Mouse (Mus musculus) gastrocnemius, adult 2 months (tissue): ENCODE data around the gene Gm42906. TPM values are rescaled to one million over a fixed set of nuclear protein-coding genes. Genes with fewer than 3 reads are reported as not detected.

Source experiments
- DNase-seq: peaks from one replicate; pipeline ENCODE4 v3.0.0; 2022
- H3K27ac ChIP-seq: fragments of 200-600 bp; 2 replicates; pipeline ENCODE4 v1.8.1; 2022; ENCODE audit warnings: mild to moderate bottlenecking
- H3K4me3 ChIP-seq: fragments of 200-600 bp; 2 replicates; pipeline ENCODE4 v1.8.1; 2022; ENCODE audit warnings: mild to moderate bottlenecking, moderate library complexity
- CTCF ChIP-seq: fragments of 200-600 bp; IDR thresholded peaks from 2 replicates; pipeline ENCODE4 v1.8.1; 2022; ENCODE audit warnings: antibody characterized with exemption, mild to moderate bottlenecking, moderate library complexity
- intact Hi-C: fragments of 180-260 bp; cut with DNase I; formaldehyde crosslinking; loops from one replicate; pipeline ENCODE4 v1.15.1; 2025
- long read RNA-seq, 2 experiments: library from polyadenylated mRNA; stranded (forward); transcript quantifications; one replicate each; pipeline ENCODE4 v2.0.0; 2021
- total RNA-seq, 2 experiments: library from RNA; stranded (reverse); gene quantifications; 2 replicates each; pipeline ENCODE4 v1.2.3; 2021

Gene Gm42906
- 1 to 10 TPM; 1.1 to 1.3 TPM for total RNA-seq
- long read RNA-seq, experiment 1, result 0 reads
- long read RNA-seq, experiment 2, result 0 reads

GRCm38 (mm10) chr5:151428113-151428756, at the start of gene Gm42906:
Gm42906 (minus strand) TSS chr5:151428163.
- no peak for TF ChIP-seq CTCF
- H3K4me3 ChIP-seq, result no peak within 1 kb of the TSS
- intact Hi-C loops, result no loop called here
- H3K27ac ChIP-seq, result no peak within 1 kb of the TSS
- DNase-seq, result no peak

DNA sequence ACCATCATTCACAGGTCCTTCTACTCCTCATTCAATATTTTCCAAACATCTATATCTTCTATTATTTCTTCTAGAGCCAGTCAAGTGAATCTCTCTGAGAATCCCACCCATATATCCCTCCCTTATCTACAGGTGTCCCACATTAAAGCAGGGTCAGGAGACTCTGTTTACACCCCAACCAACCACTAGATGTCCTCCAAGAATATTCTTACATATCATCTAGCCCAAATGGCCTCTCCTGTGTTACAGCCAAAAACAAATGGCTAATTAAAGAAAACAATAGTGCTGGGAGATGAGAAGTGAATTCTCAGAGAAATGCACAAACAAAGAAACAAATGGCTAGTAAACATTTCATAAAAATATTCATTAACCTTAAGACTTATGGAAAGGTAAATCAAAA, 17.7 kb upstream of the Gm42906 start:
- no peak for TF ChIP-seq CTCF
- no peak overlapping the region for H3K27ac ChIP-seq

DNA sequence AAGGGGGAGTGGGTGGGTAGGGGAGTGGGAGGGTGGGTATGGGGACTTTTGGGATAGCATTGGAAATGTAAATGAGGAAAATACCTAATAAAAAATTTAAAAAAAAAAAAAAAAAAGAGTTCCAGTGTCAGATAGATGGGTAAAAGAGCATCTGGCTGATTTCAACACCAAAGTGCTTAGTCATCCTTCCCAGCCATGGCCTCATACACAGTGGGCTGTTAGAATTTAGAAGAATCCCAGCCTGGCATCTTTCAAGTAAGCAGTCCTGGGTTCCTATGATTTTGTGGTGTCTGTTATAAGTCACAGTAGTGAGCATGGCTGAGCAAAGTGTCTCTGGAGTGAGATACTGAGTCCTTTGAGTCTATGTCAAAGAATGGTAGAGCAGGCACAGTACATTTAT, 7.1 kb upstream of the Gm42906 start:
- no peak overlapping the region for H3K27ac ChIP-seq
- intact Hi-C loops, result no loop called here

More for the DNA sequence above, 17.7 kb upstream of the Gm42906 start:
- H3K4me3 ChIP-seq, result no peak overlapping the region
- intact Hi-C loops, result no loop called here
- no peak for DNase-seq

DNA sequence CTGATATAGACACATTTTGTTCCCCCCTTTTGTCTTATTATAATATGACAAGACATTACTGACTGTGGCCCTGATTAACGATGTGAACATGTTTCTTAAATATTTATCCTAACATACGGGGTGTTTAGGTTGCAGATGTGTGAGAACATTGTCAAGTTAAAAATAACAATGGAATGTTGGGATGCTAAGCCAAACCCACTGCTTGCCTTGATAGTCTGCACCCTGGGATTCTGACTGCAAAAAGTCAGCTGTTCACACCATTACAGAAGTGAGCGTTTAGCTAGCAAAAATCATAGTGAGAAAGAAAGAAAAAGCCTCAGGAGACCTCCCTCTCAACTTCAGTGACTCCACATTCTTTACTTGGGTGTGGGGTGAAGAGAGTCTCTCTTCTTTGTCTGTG, 1.5 kb downstream of the Gm42906 start:
- DNase-seq, result no peak
- intact Hi-C loops, result no loop called here
- Histone ChIP-seq H3K27ac (no peak overlapping the region), H3K4me3 (no peak overlapping the region)
- no peak for TF ChIP-seq CTCF

More for the DNA sequence above, 7.1 kb upstream of the Gm42906 start:
- no peak overlapping the region for H3K4me3 ChIP-seq
- DNase-seq, result no peak
- TF ChIP-seq CTCF, result no peak

DNA sequence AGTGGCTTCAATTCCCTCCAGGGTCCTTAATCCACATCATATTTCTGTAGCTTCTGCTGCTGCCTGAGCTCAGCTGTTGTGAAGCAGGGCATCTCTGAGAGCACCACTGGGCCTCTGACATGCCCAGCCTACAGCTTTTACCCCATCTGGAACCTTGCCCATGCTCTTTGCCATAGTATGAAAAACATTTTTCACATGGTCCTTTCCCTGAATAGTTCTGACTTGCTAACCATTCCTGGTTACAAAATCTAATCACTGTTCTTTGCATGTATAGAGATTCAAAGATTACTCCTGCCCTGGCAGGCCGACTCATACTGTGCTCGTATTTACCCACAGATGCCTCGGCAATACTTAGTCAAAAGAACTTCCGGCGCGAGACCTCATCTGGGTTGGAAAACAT, 5.3 kb downstream of the Gm42906 start:
- no peak overlapping the region for H3K27ac ChIP-seq
- intact Hi-C loops, result no loop called here
- no peak overlapping the region for H3K4me3 ChIP-seq
- DNase-seq, result no peak
- no peak for TF ChIP-seq CTCF

- intact Hi-C loops, result no loop called here
- DNase-seq, result no peak
- Histone ChIP-seq H3K27ac (no peak overlapping the region), H3K4me3 (no peak overlapping the region)
- TF ChIP-seq CTCF, result no peak
Measured at GRCm38 (mm10) chr5:151421859-151422258, 6.1 kb downstream of the Gm42906 start.

- no peak for TF ChIP-seq CTCF
- Histone ChIP-seq H3K27ac (no peak overlapping the region), H3K4me3 (no peak overlapping the region)
- intact Hi-C loops, result no loop called here
- no peak for DNase-seq
Measured at GRCm38 (mm10) chr5:151418551-151418950, 9.4 kb downstream of the Gm42906 start.

- no peak for DNase-seq
- intact Hi-C loops, result no loop called here
- no peak for TF ChIP-seq CTCF
- H3K27ac ChIP-seq, result no peak overlapping the region
- no peak overlapping the region for H3K4me3 ChIP-seq
Measured at GRCm38 (mm10) chr5:151417421-151418038, 10.4 kb downstream of the Gm42906 start.

DNA sequence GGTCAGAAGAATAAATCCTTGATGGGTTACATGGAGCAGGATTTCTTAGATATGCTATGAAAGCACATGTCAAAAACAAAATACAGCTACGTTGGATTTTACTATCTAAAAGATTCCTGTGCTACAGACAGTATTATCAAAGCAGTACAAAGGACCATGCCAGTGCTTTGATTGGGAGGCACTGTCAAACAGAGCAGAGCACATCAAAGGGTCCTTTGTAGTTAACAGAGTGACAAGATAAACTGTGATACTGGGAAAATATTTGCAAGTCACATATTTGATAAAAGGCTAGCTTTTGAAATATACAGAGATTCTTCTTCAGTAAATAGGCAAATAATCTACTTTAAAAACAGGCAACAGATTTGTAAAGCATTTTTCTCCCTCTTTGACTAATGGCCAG, 11.0 kb downstream of the Gm42906 start:
- TF ChIP-seq CTCF, result no peak
- Histone ChIP-seq H3K27ac (no peak overlapping the region), H3K4me3 (no peak overlapping the region)
- DNase-seq, result no peak
- intact Hi-C loops, result no loop called here

DNA sequence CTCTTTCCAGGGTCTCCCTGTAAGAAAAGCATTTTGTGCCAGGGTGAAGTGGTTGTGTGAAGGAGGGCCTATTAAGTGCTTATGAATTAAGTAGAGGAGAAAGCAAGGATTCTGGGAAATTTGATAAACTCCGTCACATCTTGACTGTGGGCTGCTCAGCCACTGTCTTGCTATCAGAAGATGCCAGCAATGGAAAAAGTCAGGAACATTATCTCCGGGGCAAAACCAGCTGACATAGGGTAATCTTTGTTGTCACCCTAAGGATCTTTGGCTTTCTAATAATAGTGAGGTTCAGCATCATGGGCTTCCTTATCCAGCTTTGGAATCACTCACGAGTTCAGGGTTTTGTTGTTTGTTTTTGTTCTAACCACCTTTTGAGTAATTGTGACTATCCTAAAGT, 14.3 kb downstream of the Gm42906 start:
- no peak for TF ChIP-seq CTCF
- intact Hi-C loops, result no loop called here
- no peak overlapping the region for H3K4me3 ChIP-seq
- DNase-seq, result no peak
- no peak overlapping the region for H3K27ac ChIP-seq

DNA sequence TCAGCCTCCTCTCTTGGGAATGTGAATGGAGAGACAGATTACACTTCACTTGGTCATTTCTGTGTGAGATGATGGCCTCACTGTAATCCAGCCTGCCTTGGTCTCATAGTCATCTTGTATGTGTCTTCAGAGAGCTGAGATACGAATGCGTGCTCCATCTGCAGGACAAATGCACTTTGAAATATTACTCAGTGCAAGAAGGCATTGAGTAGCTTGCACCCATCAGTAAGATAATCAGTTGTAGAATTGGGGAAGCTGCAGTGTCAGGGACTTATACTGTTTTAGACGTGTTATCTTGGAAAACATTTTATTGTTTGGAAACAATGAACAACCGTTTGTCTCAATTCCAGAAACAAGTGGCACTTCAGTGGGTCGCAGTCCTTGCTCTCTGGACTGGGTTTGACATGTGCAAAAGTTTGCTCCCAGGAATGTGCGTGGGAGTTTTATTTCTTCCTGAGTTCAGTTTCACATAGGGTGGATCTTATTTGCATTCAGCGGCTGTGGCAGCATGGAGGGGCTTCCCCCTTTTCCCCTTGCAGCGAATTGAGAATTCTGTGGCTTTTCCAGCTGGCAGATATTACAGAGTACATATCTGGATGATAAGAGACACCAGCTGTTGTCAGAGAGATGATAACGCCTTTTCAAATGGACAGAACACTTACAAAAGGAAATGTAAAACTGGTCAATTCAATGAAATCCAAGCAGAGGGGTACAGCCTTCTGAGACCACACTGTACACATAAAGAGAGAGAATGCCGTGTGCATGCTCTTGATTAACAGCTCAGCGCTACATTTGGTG, 15.1 kb downstream of the Gm42906 start:
- no peak for TF ChIP-seq CTCF
- DNase-seq, result no peak
- Histone ChIP-seq H3K4me3 (no peak overlapping the region), H3K27ac (no peak overlapping the region)
- intact Hi-C loops, result no loop called here

GRCm38 (mm10) chr5:151410006-151410405, 18.0 kb downstream of the Gm42906 start:
- DNase-seq, result no peak
- intact Hi-C loops, result no loop called here
- no peak for TF ChIP-seq CTCF
- Histone ChIP-seq H3K4me3 (no peak overlapping the region), H3K27ac (no peak overlapping the region)

DNA sequence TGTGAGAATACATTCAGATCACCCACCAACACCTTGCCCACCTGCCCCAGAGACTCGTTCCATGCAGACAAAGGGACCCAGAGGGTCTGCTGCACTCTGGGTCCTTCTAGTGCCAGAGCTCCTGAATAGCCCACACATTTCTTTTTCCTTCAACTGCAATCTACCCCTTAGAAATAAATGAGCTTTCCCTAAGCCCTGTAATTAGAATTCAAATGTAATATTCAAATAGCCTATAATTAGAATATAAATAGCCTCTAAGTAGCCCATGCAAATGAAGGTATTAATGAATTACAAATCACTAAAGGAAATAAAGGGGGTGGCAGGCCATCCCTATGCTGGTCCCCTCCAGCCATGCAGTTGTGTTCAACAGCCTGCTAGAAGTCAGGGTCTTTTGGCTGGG, 18.7 kb downstream of the Gm42906 start:
- Histone ChIP-seq H3K4me3 (no peak overlapping the region), H3K27ac (no peak overlapping the region)
- no peak for DNase-seq
- intact Hi-C loops, result no loop called here
- TF ChIP-seq CTCF, result no peak
